Mouse (Mus musculus) ES-E14 (cell line): ENCODE measurements at regions not wholly inside any gene's neighbourhood (a gene's known extent, or its start where the extent isn't known, plus 50 kb on each side); places are given as distances from the start of the nearest gene placed in this dataset.

ENCODE experiments used
- CHD2 ChIP-seq: IDR thresholded peaks from 2 replicates; pipeline ENCODE4 v1.6.1; 2014; ENCODE audit warnings: mild to moderate bottlenecking, low read depth, low read length, inconsistent platforms
- HCFC1 ChIP-seq: IDR thresholded peaks from 2 replicates; pipeline ENCODE4 v1.6.1; 2012; ENCODE audit warnings: low read length, inconsistent platforms, borderline replicate concordance; ENCODE audit not compliant: insufficient read depth
- MAFK ChIP-seq: IDR thresholded peaks from 2 replicates; pipeline ENCODE4 v1.6.1; 2014; ENCODE audit warnings: mild to moderate bottlenecking, low read depth, low read length, inconsistent platforms; ENCODE audit not compliant: insufficient read depth

- TF ChIP-seq CHD2 (no peak), HCFC1 (no peak), MAFK (no peak)
Measured at GRCm38 (mm10) chr15:59263433-59264328, 374.6 kb downstream of the Gm49356 start.
